Mouse (Mus musculus): Measurements from ENCODE around the gene Mpdu1. TPM values are rescaled to one million over a fixed set of nuclear protein-coding genes. Genes with fewer than 3 reads are reported as not detected.

The Mpdu1 gene
- 79.1 and 96.6 TPM in 2 replicates for polyA plus RNA-seq (2012; rRNA removed)

GRCm38 (mm10) chr11:69662213-69662966 is at the start of gene Mpdu1:
Gene Mpdu1, minus strand, starts transcription at chr11:69662642.

DNA sequence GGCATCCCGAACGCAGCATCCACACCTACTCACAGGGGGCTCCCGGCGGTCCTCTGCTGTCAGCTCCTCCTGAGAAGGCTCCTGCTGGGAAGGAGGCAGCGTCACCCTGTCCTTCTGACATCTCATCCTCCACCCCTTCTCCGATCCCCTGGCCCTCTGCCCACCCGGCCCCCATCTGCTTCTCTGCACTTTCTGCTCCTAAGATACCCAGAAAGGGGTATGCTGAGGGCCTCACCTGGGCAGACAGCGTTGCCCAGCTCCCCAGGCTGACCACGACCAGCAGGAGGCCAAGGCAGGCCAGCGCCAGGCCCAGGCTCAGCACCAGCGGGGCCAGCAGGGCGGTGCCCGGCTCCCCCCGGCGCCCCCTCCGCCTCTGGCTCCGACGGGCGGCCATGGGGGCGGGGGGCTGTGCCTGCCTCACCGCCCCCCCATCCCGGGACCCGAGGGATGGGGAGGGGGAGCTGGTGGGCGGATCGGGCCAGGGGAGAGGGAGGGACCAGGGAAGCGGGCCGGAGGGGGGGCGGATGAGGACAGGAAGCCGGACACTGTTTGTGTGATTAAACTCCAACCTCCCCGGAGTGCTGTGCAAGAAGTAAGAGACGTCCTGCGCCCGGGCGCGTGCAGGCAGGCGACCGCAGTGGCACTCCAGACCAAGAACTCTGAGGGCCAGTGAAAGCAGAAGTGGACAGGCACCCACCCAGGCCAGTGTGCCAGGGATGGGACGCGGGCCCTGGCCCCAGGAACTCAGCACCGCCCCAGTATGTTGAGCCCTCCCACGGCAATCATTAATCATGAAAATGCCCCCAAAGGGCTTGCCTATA is 33.1 kb upstream of the Mpdu1 start, which contains the start of the genes Tnfsf12 and Tnfsfm13:
Gene Tnfsf12 (minus strand): TSS at position 489 of the 821 bp plus-strand sequence.
Gene Tnfsfm13 (minus strand): TSS at position 738 of the 821 bp plus-strand sequence.

GRCm38 (mm10) chr11:69685526-69686148 is 23.2 kb upstream of the Mpdu1 start, which contains the start of gene Tnfsf13:
Gene Tnfsf13, minus strand, starts transcription at chr11:69685784.

GRCm38 (mm10) chr11:69681314-69682208 is 19.1 kb upstream of the Mpdu1 start, which contains the start of gene Senp3:
Gene Senp3, minus strand, starts transcription at chr11:69682084.

DNA sequence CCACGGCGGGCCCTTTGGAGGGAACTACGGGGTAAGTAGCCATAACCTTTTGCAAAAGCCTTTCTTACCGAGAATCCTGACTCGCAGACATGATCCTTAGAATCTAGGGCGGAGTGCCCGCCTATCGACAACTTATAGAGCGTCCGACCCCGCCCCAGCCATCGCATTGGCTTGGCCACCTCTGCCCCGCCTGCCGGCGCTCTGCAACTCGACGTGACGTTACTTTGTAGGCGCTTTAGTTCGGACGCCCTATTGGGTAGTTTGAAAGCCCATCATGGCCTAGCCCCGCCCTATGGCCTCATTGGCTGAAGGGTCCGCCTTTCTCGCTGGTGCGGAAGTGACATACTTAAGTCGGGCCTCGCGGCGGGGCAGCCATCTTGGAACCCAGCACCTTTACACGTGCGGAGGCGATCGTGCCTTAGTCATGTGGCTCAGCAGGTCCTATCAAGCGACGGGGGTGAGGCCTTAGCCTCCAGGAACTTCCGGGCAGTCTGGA is 9.8 kb upstream of the Mpdu1 start, which contains the start of gene Eif4a1:
Gene Eif4a1 (minus strand): TSS at position 213 of the 496 bp plus-strand sequence.

DNA sequence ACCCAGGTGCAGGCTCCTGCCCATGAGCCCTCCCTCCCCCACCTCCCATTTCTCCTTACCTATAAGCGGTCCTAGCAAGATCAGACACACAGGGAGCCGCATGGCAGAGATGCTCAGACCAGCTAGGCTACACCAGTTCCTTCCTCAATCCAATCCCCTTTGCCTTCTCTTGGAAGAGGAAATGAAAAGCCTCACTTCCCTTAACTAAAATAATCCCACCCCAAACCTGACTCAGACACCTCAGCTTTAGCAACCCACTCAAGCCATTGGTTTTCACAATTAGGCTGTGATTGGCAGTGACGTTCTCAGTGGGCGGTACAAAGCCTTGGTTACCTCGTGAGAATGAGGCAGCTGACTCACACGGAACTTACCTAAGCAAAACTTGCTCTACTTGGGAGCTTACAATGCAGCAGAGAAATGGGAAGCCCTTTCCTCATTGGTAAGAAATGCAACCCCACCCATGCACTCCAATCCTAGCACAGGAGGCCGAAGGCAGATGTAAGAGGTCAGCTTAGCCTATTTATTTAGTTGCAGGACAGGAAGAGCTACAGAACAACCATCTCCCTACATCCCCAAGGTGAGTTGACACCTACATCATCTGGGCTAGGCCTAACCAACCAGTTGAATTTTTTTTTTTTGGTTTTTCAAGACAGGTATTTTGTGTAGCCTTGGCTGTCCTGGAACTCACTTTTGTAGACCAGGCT is 3.7 kb upstream of the Mpdu1 start, which contains the start of gene Cd68:
Gene Cd68 (minus strand): TSS at position 193 of the 704 bp plus-strand sequence.

DNA sequence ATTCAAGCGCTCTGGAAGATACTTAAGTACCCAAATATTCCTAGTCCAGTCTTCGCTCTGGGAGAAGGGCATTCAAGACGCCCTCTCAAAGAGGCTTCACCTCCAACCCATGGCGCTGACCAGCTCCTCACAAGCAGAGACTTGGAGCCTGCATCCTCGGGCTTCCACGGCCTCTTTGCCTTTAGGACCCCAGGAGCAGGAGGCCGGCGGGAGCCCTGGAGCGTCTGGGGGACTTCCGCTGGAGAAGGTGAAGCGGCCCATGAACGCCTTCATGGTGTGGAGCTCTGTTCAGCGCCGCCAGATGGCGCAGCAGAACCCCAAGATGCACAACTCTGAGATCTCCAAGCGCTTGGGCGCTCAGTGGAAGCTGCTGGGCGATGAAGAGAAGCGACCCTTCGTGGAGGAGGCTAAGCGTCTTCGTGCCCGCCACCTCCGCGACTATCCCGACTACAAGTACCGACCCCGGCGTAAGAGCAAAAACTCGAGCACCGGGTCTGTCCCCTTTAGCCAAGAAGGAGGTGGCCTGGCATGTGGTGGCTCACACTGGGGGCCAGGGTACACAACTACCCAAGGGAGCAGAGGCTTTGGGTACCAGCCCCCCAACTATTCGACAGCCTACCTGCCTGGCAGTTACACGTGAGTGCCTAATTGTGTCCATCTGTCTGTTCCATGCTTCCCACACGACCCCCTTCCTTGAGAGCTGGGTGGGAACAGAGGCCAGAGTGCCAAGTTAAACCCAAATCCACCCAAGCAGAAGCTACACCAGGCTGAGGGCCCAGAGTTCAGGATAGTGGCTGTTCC is 7.0 kb downstream of the Mpdu1 start, which contains the start of gene Sox15:
Gene Sox15 (plus strand): TSS at position 51 of the 801 bp plus-strand sequence.

GRCm38 (mm10) chr11:69632284-69633089 is 30.0 kb downstream of the Mpdu1 start, which contains the start of gene Fxr2:
Gene Fxr2, plus strand, starts transcription at chr11:69632990.

GRCm38 (mm10) chr11:69621571-69622268 is 40.7 kb downstream of the Mpdu1 start, which contains the start of gene Sat2:
Gene Sat2, plus strand, starts transcription at chr11:69622024.

GRCm38 (mm10) chr11:69617805-69618204 is 44.6 kb downstream of the Mpdu1 start, which contains the start of gene Shbg:
Gene Shbg, minus strand, starts transcription at chr11:69617905.

Other genes starting within 250 kb of the Mpdu1 start
- gene Kdm6b, start 249.0 kb downstream of the Mpdu1 start, polyA plus RNA-seq (2012; rRNA removed): 9.5 and 10.6 TPM in 2 replicates
- 0.01 and 0.08 TPM in 2 replicates for gene Dnah2, start 113.5 kb downstream of the Mpdu1 start, polyA plus RNA-seq (2012; rRNA removed)
- 0.27 and 0.34 TPM in 2 replicates for gene Efnb3, start 102.4 kb downstream of the Mpdu1 start, polyA plus RNA-seq (2012; rRNA removed)
- 8.5 and 11.1 TPM in 2 replicates for gene Wrap53, start 82.4 kb downstream of the Mpdu1 start, polyA plus RNA-seq (2012; rRNA removed)
- 22.0 and 27.4 TPM in 2 replicates for gene Trp53, start 82.3 kb downstream of the Mpdu1 start, polyA plus RNA-seq (2012; rRNA removed)
- 4.4 and 7.2 TPM in 2 replicates for gene Atp1b2, start 56.7 kb downstream of the Mpdu1 start, polyA plus RNA-seq (2012; rRNA removed)
- gene Shbg, start 44.7 kb downstream of the Mpdu1 start, polyA plus RNA-seq (2012; rRNA removed): not detected in 2 replicates
- 0.60 and 0.94 TPM in 2 replicates for gene Sat2, start 40.6 kb downstream of the Mpdu1 start, polyA plus RNA-seq (2012; rRNA removed)
- 26.3 and 30.1 TPM in 2 replicates for gene Fxr2, start 29.7 kb downstream of the Mpdu1 start, polyA plus RNA-seq (2012; rRNA removed)
- 5.0 and 6.1 TPM in 2 replicates for gene Sox15, start 7.3 kb downstream of the Mpdu1 start, polyA plus RNA-seq (2012; rRNA removed)
- 19.8 and 26.7 TPM in 2 replicates for gene Cd68, start 3.5 kb upstream of the Mpdu1 start, polyA plus RNA-seq (2012; rRNA removed)
- 47.2 and 66.8 TPM in 2 replicates for gene Eif4a1, start 9.8 kb upstream of the Mpdu1 start, polyA plus RNA-seq (2012; rRNA removed)
- gene Senp3, start 19.4 kb upstream of the Mpdu1 start, polyA plus RNA-seq (2012; rRNA removed): 10.6 and 12.6 TPM in 2 replicates
- gene Tnfsf13, start 23.1 kb upstream of the Mpdu1 start, polyA plus RNA-seq (2012; rRNA removed): 1.0 and 1.7 TPM in 2 replicates
- gene Tnfsf12, start 33.2 kb upstream of the Mpdu1 start, polyA plus RNA-seq (2012; rRNA removed): 15.9 and 22.7 TPM in 2 replicates
- 4.2 and 5.1 TPM in 2 replicates for gene Tnfsfm13, start 33.5 kb upstream of the Mpdu1 start, polyA plus RNA-seq (2012; rRNA removed)
- gene Polr2a, start 96.0 kb upstream of the Mpdu1 start, polyA plus RNA-seq (2012; rRNA removed): 7.3 and 12.3 TPM in 2 replicates
- 0.12 and 0.19 TPM in 2 replicates for gene Slc35g3, start 99.3 kb upstream of the Mpdu1 start, polyA plus RNA-seq (2012; rRNA removed)
- 10.3 and 17.5 TPM in 2 replicates for gene Zbtb4, start 103.3 kb upstream of the Mpdu1 start, polyA plus RNA-seq (2012; rRNA removed)
- gene Chrnb1, start 133.3 kb upstream of the Mpdu1 start, polyA plus RNA-seq (2012; rRNA removed): 3.2 and 5.8 TPM in 2 replicates
- gene Fgf11, start 139.2 kb upstream of the Mpdu1 start, polyA plus RNA-seq (2012; rRNA removed): 2.3 and 2.6 TPM in 2 replicates
- 23.4 and 35.3 TPM in 2 replicates for gene Tmem102, start 143.0 kb upstream of the Mpdu1 start, polyA plus RNA-seq (2012; rRNA removed)
- gene Gm39566, start 152.7 kb upstream of the Mpdu1 start, polyA plus RNA-seq (2012; rRNA removed): not detected in 2 replicates
- not detected in 2 replicates for gene Spem2, start 155.8 kb upstream of the Mpdu1 start, polyA plus RNA-seq (2012; rRNA removed)
- 0.05 TPM in 1 of 2 replicates, not detected in the other for gene Spem1, start 159.5 kb upstream of the Mpdu1 start, polyA plus RNA-seq (2012; rRNA removed)
- 10.0 and 11.0 TPM in 2 replicates for gene Nlgn2, start 175.1 kb upstream of the Mpdu1 start, polyA plus RNA-seq (2012; rRNA removed)
- gene Tmem256, start 175.9 kb upstream of the Mpdu1 start, polyA plus RNA-seq (2012; rRNA removed): 105 and 145 TPM in 2 replicates
- 51.9 and 53.6 TPM in 2 replicates for gene Plscr3, start 183.7 kb upstream of the Mpdu1 start, polyA plus RNA-seq (2012; rRNA removed)
- 18.6 and 19.9 TPM in 2 replicates for gene Tnk1, start 196.1 kb upstream of the Mpdu1 start, polyA plus RNA-seq (2012; rRNA removed)
- gene Tmem95, start 215.4 kb upstream of the Mpdu1 start, polyA plus RNA-seq (2012; rRNA removed): not detected in 2 replicates
- gene Kctd11, start 218.8 kb upstream of the Mpdu1 start, polyA plus RNA-seq (2012; rRNA removed): 7.2 and 8.2 TPM in 2 replicates
- gene Acap1, start 232.9 kb upstream of the Mpdu1 start, polyA plus RNA-seq (2012; rRNA removed): 0.81 and 1.9 TPM in 2 replicates
- 0.77 and 1.0 TPM in 2 replicates for gene 2810408A11Rik, start 238.3 kb upstream of the Mpdu1 start, polyA plus RNA-seq (2012; rRNA removed)
- gene Neurl4, start 238.4 kb upstream of the Mpdu1 start, polyA plus RNA-seq (2012; rRNA removed): 11.5 and 14.7 TPM in 2 replicates

Data from stomach, adult 2 months (tissue).